Mouse (Mus musculus): ENCODE results near the gene Max. TPM values are rescaled to one million over a fixed set of nuclear protein-coding genes. Genes with fewer than 3 reads are reported as not detected.

Max gene
- total and polyA plus RNA-seq, 2 experiments from 2014 or later, result 8.4 to 26.8 TPM

DNA sequence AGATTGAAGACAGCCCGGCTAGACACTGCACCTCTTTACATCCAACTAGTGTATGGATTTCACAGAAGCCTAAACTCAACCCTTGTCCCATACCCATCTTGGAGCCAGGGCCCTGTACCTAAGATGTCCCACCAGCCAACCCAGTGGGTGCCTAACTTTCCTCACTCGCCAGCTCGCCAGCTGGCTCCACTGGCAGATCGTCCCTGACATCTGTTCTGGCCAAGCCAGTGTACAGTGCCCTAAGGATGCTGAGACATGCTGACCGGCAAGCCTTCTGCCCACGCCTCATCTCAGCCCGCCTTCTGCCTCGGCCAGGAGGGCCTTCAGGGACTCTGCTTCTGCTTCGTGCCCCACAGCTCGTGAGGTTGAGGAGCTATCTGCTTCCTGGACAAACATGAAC lies 25.8 kb downstream of the Max start:
- H3K4me1 ChIP-seq (ENCODE audit: control insufficient read depth, insufficient read depth), result no peaks in the 10 kb centered on the region
- H3K9me3 ChIP-seq (replicated peaks; ENCODE audit: control insufficient read depth, low read length), result no peaks in the 10 kb centered on the region
- no peak overlapping the region for H3K27ac ChIP-seq (ENCODE audit: low read depth)
- WGBS, result 92% methylated on average over 10 of the region's 10 CpGs
- ATAC-seq (ENCODE audit: insufficient read depth, low read depth) (no peak), DNase-seq (ENCODE audit: low spot score) (no peak)
- H3K9ac ChIP-seq (replicated peaks; ENCODE audit: low read depth, low read length), result no peak overlapping the region
- H3K36me3 ChIP-seq (replicated peaks; ENCODE audit: control insufficient read depth, insufficient read depth, low read length), result peaks cover 61% of the 10 kb centered on the region
- TF ChIP-seq EP300 (IDR thresholded peaks at IDR 0.05; ENCODE audit: low read depth) (no peak), CTCF (IDR thresholded peaks at IDR 0.05; ENCODE audit: low read depth) (no peak)
- no peak overlapping the region for H3K4me2 ChIP-seq (ENCODE audit: low read depth, low read length)
- H3K27me3 ChIP-seq (ENCODE audit: control insufficient read depth, insufficient read depth, low read length), result no peaks in the 10 kb centered on the region
- H3K4me3 ChIP-seq (ENCODE audit: low read depth, low read length), result no peak overlapping the region

DNA sequence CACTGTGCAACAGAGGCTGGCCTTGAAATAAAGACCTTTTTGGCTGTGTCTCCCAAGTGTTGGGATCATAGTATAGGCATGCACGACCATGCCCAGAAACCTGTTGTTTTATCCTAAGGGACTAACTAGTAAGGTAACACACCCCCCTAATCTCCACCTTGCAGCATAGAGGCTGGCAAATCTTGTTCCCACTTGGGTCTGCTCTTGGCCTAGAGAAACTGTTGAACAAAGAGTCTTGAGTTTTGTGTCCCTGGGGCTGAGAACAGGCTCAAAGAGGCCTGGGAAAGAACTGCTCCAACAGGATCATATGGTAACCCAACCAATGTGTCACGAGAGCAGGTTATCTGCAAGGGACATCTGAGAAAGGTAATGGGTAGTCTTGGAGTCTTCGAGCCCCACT lies 27.6 kb downstream of the Max start:
- no peak for DNase-seq (ENCODE audit: low spot score)
- TF ChIP-seq EP300 (IDR thresholded peaks at IDR 0.05; ENCODE audit: low read depth), result no peak
- TF ChIP-seq CTCF (IDR thresholded peaks at IDR 0.05; ENCODE audit: low read depth), result no peak
- H3K36me3 ChIP-seq (replicated peaks; ENCODE audit: control insufficient read depth, insufficient read depth, low read length), result peaks cover 44% of the 10 kb centered on the region
- WGBS, result 89% methylated on average over 3 of the region's 3 CpGs
- H3K27me3 ChIP-seq (ENCODE audit: control insufficient read depth, insufficient read depth, low read length), result no peaks in the 10 kb centered on the region
- H3K27ac ChIP-seq (ENCODE audit: low read depth), result no peak overlapping the region
- H3K4me2 ChIP-seq (ENCODE audit: low read depth, low read length), result no peak overlapping the region
- no peak for ATAC-seq (ENCODE audit: insufficient read depth, low read depth)
- no peaks in the 10 kb centered on the region for H3K9me3 ChIP-seq (replicated peaks; ENCODE audit: control insufficient read depth, low read length)
- no peak overlapping the region for H3K4me3 ChIP-seq (ENCODE audit: low read depth, low read length)
- no peak overlapping the region for H3K9ac ChIP-seq (replicated peaks; ENCODE audit: low read depth, low read length)
- H3K4me1 ChIP-seq (ENCODE audit: control insufficient read depth, insufficient read depth), result no peaks in the 10 kb centered on the region

DNA sequence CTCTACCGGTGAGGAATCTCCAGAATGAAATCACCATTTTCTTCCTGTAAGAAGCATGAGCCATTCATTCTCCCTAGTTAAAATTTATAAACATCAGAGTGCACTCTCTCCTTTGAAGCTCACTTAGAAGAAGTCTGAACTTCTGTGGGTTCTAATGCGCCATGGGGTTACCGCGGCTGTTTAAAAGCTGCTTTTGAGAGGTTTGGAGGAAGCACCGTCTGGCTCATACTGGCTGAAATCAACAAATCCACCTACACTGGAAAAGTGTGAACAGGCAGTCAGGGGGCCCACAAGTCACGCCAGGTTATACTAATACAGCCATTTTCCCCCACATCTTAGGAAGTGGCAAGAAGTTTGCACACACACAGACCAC lies 29.3 kb downstream of the Max start:
- ATAC-seq (ENCODE audit: insufficient read depth, low read depth), result no peak
- H3K27ac ChIP-seq (ENCODE audit: low read depth), result peak overlapping the region; percentile 77

DNA sequence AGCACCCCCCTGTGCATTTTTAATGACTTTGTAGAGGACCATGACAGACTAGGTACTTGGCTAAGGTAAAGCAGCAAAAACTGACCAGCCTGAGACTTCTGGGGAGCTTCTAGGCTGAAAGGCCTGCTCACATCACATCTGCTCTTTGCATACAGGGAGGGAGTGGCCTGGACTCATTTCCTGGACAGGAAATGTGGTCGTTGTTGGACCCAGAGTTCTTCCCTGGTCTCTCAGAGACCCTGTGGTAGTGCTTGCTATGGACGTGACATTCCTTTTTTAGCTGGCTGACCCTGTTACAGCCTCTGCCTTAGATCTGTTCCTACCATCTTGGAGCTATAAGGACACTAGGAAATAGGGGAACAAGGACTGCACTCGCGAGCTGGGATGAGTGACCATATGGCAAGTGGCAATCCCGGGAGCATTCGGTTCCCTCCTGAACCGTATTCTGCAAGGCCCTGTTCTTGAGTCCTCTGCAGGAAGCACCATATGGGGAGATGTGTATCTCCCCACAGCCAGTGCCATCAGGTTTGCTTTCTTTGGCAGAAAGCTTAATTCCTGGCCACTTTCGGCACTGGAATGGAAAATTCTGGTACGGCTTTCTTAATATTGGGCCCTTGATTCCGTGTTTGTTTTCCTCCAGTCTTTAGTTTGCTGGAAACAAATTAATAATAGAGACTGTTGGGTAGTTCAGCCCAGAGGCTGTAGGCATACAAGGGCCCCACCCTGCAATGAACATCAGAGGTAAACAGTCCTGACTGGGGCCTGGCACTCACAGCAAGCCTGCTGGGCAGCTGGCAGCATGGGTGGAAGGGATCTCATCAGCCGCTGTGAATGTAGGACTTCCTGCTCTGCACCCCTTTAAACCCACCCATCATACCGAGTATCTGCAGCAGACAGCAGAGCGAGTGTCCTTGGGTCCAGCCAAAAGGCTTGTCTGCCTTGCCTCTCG lies 30.0 kb downstream of the Max start:
- H3K4me1 ChIP-seq (ENCODE audit: control insufficient read depth, insufficient read depth), result peaks cover 4% of the 10 kb centered on the region; the same call in 1 of the 2 replicates
- peaks cover 20% of the 10 kb centered on the region; the same call in 1 of the 2 replicates for H3K36me3 ChIP-seq (replicated peaks; ENCODE audit: control insufficient read depth, insufficient read depth, low read length)
- TF ChIP-seq EP300 (IDR thresholded peaks at IDR 0.05; ENCODE audit: low read depth), result 0 out of 2 replicates have a peak, but pooled peaks have one; percentile 43
- no peak for TF ChIP-seq CTCF (IDR thresholded peaks at IDR 0.05; ENCODE audit: low read depth)
- no peaks in the 10 kb centered on the region for H3K9me3 ChIP-seq (replicated peaks; ENCODE audit: control insufficient read depth, low read length)
- ATAC-seq (ENCODE audit: insufficient read depth, low read depth), result peak; percentile 54
- no peaks in the 10 kb centered on the region for H3K27me3 ChIP-seq (ENCODE audit: control insufficient read depth, insufficient read depth, low read length)
- no peak overlapping the region for H3K9ac ChIP-seq (replicated peaks; ENCODE audit: low read depth, low read length)
- peak overlapping the region; percentile 77 for H3K27ac ChIP-seq (ENCODE audit: low read depth)
- no peak overlapping the region for H3K4me3 ChIP-seq (ENCODE audit: low read depth, low read length)
- no peak for DNase-seq (ENCODE audit: low spot score)
- 57% methylated on average over 14 of the region's 14 CpGs for WGBS
- no peak overlapping the region for H3K4me2 ChIP-seq (ENCODE audit: low read depth, low read length)

More for the DNA sequence above, 29.3 kb downstream of the Max start:
- no peak for DNase-seq (ENCODE audit: low spot score)
- 77% methylated on average over 6 of the region's 6 CpGs for WGBS
- no peak overlapping the region for H3K4me2 ChIP-seq (ENCODE audit: low read depth, low read length)
- no peaks in the 10 kb centered on the region for H3K9me3 ChIP-seq (replicated peaks; ENCODE audit: control insufficient read depth, low read length)
- no peak overlapping the region for H3K4me3 ChIP-seq (ENCODE audit: low read depth, low read length)
- H3K4me1 ChIP-seq (ENCODE audit: control insufficient read depth, insufficient read depth), result peaks cover 4% of the 10 kb centered on the region; the same call in 1 of the 2 replicates
- TF ChIP-seq CTCF (IDR thresholded peaks at IDR 0.05; ENCODE audit: low read depth), result no peak
- H3K27me3 ChIP-seq (ENCODE audit: control insufficient read depth, insufficient read depth, low read length), result no peaks in the 10 kb centered on the region
- H3K36me3 ChIP-seq (replicated peaks; ENCODE audit: control insufficient read depth, insufficient read depth, low read length), result peaks cover 26% of the 10 kb centered on the region
- H3K9ac ChIP-seq (replicated peaks; ENCODE audit: low read depth, low read length), result no peak overlapping the region

DNA sequence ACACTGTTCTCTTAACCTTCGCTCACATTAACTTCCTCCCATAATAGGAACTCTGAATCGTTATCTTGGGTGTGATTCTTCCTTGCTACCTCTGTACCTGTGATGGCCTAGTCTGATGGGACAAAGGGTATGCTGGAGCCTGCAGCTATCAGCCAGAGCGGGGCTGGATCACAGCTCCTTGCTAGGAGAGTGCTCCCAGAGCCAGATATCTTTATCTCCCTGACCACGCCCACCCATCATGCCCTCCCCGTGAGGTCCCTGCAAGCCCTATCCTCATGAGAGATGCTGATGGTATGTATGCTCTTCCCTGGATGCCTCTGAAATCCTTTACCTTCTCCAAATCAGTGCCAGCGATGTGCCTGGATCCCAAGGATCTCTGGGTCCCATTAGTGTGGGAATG lies 31.8 kb downstream of the Max start:
- no peak for ATAC-seq (ENCODE audit: insufficient read depth, low read depth)
- WGBS, result 51% methylated on average over 6 of the region's 6 CpGs

More for the DNA sequence above, 31.8 kb downstream of the Max start:
- Histone ChIP-seq H3K9me3 (replicated peaks; ENCODE audit: control insufficient read depth, low read length) (no peaks in the 10 kb centered on the region), H3K27ac (ENCODE audit: low read depth) (no peak overlapping the region), H3K9ac (replicated peaks; ENCODE audit: low read depth, low read length) (no peak overlapping the region), H3K4me2 (ENCODE audit: low read depth, low read length) (no peak overlapping the region), H3K36me3 (replicated peaks; ENCODE audit: control insufficient read depth, insufficient read depth, low read length) (0 out of 2 replicates have a peak, but pooled peaks cover 3% of the 10 kb centered on the region), H3K4me3 (ENCODE audit: low read depth, low read length) (no peak overlapping the region), H3K4me1 (ENCODE audit: control insufficient read depth, insufficient read depth) (peaks cover 10% of the 10 kb centered on the region; the same call in 1 of the 2 replicates), H3K27me3 (ENCODE audit: control insufficient read depth, insufficient read depth, low read length) (no peaks in the 10 kb centered on the region)
- TF ChIP-seq EP300 (IDR thresholded peaks at IDR 0.05; ENCODE audit: low read depth) (no peak), CTCF (IDR thresholded peaks at IDR 0.05; ENCODE audit: low read depth) (no peak)
- DNase-seq (ENCODE audit: low spot score), result no peak

Measured in heart, postnatal 0 days (tissue).